Mouse (Mus musculus): ENCODE measurements around the gene Plin4. TPM values are rescaled to one million over a fixed set of nuclear protein-coding genes. Genes with fewer than 3 reads are reported as not detected.

The Plin4 gene
- polyA plus RNA-seq, 1 experiment from 2014 or later = 7.1 TPM

- ChIA-PET CTCF (no interaction called here), POLR2A (no interaction called here)
- DNase-seq (ENCODE audit: low read depth, low spot score) = no peak
- in situ Hi-C loops (cut with MboI; ENCODE audit: low pct_unique_long_range_greater_than_20kb) = loop anchor here (5.0 kb wide), 1 partner anchor 34 kb away; the partner anchor contains the start of gene Tnfaip8l1
- H3K27me3 ChIP-seq = peaks cover 3% of the 10 kb centered on the region
- no peak for TF ChIP-seq CTCF (IDR thresholded peaks at IDR 0.05)
- no peak for ATAC-seq
Observed at GRCm38 (mm10) chr17:56128246-56128645, 18.6 kb upstream of the Plin4 start.

- ATAC-seq (no peak), DNase-seq (ENCODE audit: low read depth, low spot score) (no peak)
- ChIA-PET CTCF (interaction anchor here (2.2 kb wide), 1 partner anchor 34 kb away, joined by 7 read pairs; no protein-coding TSS in a partner anchor), POLR2A (no interaction called here)
- in situ Hi-C loops (cut with MboI; ENCODE audit: low pct_unique_long_range_greater_than_20kb) = loop anchor here (5.0 kb wide), 1 partner anchor 36 kb away; the partner anchor contains the start of gene Tnfaip8l1
- TF ChIP-seq CTCF (IDR thresholded peaks at IDR 0.05) = no peak
- H3K27me3 ChIP-seq = peaks cover 7% of the 10 kb centered on the region
Observed at GRCm38 (mm10) chr17:56126175-56126574, 16.6 kb upstream of the Plin4 start.

GRCm38 (mm10) chr17:56125276-56125630 lies 15.7 kb upstream of the Plin4 start:
- ChIA-PET CTCF (interaction anchor here (0.7 to 2.2 kb wide), 5 partner anchors 9 to 130 kb away, joined by 3 to 7 read pairs (median 3); no protein-coding TSS in a partner anchor), POLR2A (no interaction called here)
- no peak for DNase-seq (ENCODE audit: low read depth, low spot score)
- ATAC-seq = no peak
- TF ChIP-seq CTCF (IDR thresholded peaks at IDR 0.05) = no peak
- H3K27me3 ChIP-seq = peaks cover 12% of the 10 kb centered on the region
- in situ Hi-C loops (cut with MboI; ENCODE audit: low pct_unique_long_range_greater_than_20kb) = loop anchor here (5.0 kb wide), 1 partner anchor 37 kb away; the partner anchor contains the start of gene Tnfaip8l1

- CTCF ChIA-PET = interaction anchor here (0.7 to 2.2 kb wide), 5 partner anchors 9 to 131 kb away, joined by 3 to 7 read pairs (median 3); no protein-coding TSS in a partner anchor
- POLR2A ChIA-PET = no interaction called here
- no peak for TF ChIP-seq CTCF (IDR thresholded peaks at IDR 0.05)
- H3K27me3 ChIP-seq = peaks cover 19% of the 10 kb centered on the region
- DNase-seq (ENCODE audit: low read depth, low spot score) (no peak), ATAC-seq (no peak)
- in situ Hi-C loops (cut with MboI; ENCODE audit: low pct_unique_long_range_greater_than_20kb) = loop anchor here (5.0 kb wide), 1 partner anchor 38 kb away; the partner anchor contains the start of gene Tnfaip8l1
Observed at GRCm38 (mm10) chr17:56124377-56125275, 15.0 kb upstream of the Plin4 start.

- no peak for ATAC-seq
- CTCF ChIA-PET = no interaction called here
Observed at GRCm38 (mm10) chr17:56123681-56124340, 14.2 kb upstream of the Plin4 start.

GRCm38 (mm10) chr17:56123161-56123560 lies 13.6 kb upstream of the Plin4 start:
- H3K27me3 ChIP-seq = peaks cover 19% of the 10 kb centered on the region
- CTCF ChIA-PET = no interaction called here
- ATAC-seq (no peak), DNase-seq (ENCODE audit: low read depth, low spot score) (no peak)
- no peak for TF ChIP-seq CTCF (IDR thresholded peaks at IDR 0.05)
- POLR2A ChIA-PET = no interaction called here
- in situ Hi-C loops (cut with MboI; ENCODE audit: low pct_unique_long_range_greater_than_20kb) = no loop called here

More at GRCm38 (mm10) chr17:56123681-56124340, 14.2 kb upstream of the Plin4 start:
- DNase-seq (ENCODE audit: low read depth, low spot score) = no peak
- no peak for TF ChIP-seq CTCF (IDR thresholded peaks at IDR 0.05)
- POLR2A ChIA-PET = no interaction called here
- in situ Hi-C loops (cut with MboI; ENCODE audit: low pct_unique_long_range_greater_than_20kb) = no loop called here
- H3K27me3 ChIP-seq = peaks cover 19% of the 10 kb centered on the region

- POLR2A ChIA-PET = no interaction called here
- in situ Hi-C loops (cut with MboI; ENCODE audit: low pct_unique_long_range_greater_than_20kb) = no loop called here
- no peak for TF ChIP-seq CTCF (IDR thresholded peaks at IDR 0.05)
- no peak for ATAC-seq
- DNase-seq (ENCODE audit: low read depth, low spot score) = no peak
- peaks cover 24% of the 10 kb centered on the region for H3K27me3 ChIP-seq
- CTCF ChIA-PET = interaction anchor here (1.4 kb wide), 1 partner anchor 38 kb away, joined by 3 read pairs; no protein-coding TSS in a partner anchor
Observed at GRCm38 (mm10) chr17:56121826-56122225, 12.2 kb upstream of the Plin4 start, which contains the start of gene Lrg1. Gene Lrg1, minus strand, starts transcription at chr17:56122001.

GRCm38 (mm10) chr17:56119981-56120880 lies 10.6 kb upstream of the Plin4 start:
- ATAC-seq = no peak
- no peak for DNase-seq (ENCODE audit: low read depth, low spot score)

GRCm38 (mm10) chr17:56119431-56119830 lies 9.8 kb upstream of the Plin4 start:
- DNase-seq (ENCODE audit: low read depth, low spot score) (no peak), ATAC-seq (no peak)
- POLR2A ChIA-PET = no interaction called here
- CTCF ChIA-PET = interaction anchor here (1.1 to 1.6 kb wide), 2 partner anchors 28 to 135 kb away, joined by 3 read pairs; no protein-coding TSS in a partner anchor
- TF ChIP-seq CTCF (IDR thresholded peaks at IDR 0.05) = no peak
- in situ Hi-C loops (cut with MboI; ENCODE audit: low pct_unique_long_range_greater_than_20kb) = no loop called here
- H3K27me3 ChIP-seq = peaks cover 22% of the 10 kb centered on the region

More at GRCm38 (mm10) chr17:56119981-56120880, 10.6 kb upstream of the Plin4 start:
- in situ Hi-C loops (cut with MboI; ENCODE audit: low pct_unique_long_range_greater_than_20kb) = no loop called here
- ChIA-PET POLR2A (no interaction called here), CTCF (no interaction called here)
- TF ChIP-seq CTCF (IDR thresholded peaks at IDR 0.05) = no peak
- H3K27me3 ChIP-seq = peaks cover 22% of the 10 kb centered on the region

GRCm38 (mm10) chr17:56117251-56117710 lies 7.7 kb upstream of the Plin4 start, which contains the start of gene Plin5:
Gene Plin5, minus strand, starts transcription at chr17:56117596.
- DNase-seq (ENCODE audit: low read depth, low spot score) (no peak), ATAC-seq (no peak)
- in situ Hi-C loops (cut with MboI; ENCODE audit: low pct_unique_long_range_greater_than_20kb) = no loop called here
- ChIA-PET POLR2A (no interaction called here), CTCF (interaction anchor here (1.6 kb wide), 1 partner anchor 16 kb away, joined by 3 read pairs; no protein-coding TSS in a partner anchor)
- peaks cover 22% of the 10 kb centered on the region for H3K27me3 ChIP-seq
- TF ChIP-seq CTCF (IDR thresholded peaks at IDR 0.05) = no peak
